Mouse (Mus musculus): Measurements from ENCODE around the gene Ccdc180.

The Ccdc180 gene

DNA sequence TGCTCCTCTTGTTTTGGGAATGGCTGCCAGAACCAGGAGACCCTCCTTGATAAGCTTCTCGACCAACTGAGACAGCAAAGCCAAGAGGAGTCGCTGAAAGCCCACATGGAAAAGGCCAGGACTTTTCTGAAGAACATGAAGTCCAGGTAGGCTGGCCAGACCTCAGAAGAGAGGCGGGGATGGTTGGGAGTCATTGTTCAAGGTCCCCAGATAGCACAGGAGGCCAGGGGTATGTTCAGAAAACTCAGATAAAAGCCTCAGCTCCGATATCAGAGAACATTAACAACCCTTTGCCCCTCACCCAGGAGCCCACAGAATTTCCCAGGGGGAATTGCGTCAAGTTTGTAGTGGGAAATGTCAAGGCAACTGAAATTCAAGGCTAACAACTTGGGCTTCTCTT lies 21.2 kb downstream of the Ccdc180 start:
- no peak for DNase-seq (ENCODE audit: low spot score in 2 of 2)

DNA sequence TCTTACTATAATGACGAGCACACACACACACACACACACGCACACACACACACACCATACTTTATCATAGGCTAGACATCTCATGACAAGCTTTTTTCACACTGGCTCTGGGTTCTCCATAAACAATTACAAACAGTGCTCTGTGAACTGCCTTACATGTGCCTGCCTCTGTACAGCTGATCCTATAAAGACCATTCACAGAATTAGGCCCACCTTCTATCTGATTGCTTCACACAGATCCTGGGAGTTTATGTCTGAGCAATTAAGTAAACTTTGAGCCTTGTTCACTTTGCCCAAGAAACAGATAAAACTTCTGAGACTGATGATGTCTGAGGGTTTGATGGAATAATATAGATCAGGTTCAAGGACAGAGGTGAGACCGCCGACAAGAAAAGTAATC lies 21.8 kb downstream of the Ccdc180 start:
- no peak for DNase-seq (ENCODE audit: low spot score in 2 of 2)

DNA sequence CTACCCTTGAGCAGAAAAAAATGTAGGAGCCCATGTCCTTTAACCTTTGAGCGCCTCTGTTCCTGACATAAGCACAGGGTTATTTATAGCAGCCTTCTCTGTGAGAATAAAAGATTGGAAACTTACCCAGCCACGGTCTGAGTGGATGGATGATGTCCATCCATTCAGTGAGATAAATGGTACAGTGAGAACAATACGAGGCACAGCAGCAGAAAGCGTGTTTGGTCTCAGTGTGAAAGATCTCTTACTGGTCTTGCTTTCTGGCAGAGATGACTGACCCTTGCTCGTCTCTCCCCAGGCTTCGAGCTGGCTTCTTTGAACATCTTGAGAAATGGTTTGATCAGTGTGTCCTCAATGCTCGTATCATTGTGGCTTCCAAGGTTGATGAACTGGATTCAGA lies 27.0 kb downstream of the Ccdc180 start:
- DNase-seq (ENCODE audit: low spot score in 2 of 2): no peak

DNA sequence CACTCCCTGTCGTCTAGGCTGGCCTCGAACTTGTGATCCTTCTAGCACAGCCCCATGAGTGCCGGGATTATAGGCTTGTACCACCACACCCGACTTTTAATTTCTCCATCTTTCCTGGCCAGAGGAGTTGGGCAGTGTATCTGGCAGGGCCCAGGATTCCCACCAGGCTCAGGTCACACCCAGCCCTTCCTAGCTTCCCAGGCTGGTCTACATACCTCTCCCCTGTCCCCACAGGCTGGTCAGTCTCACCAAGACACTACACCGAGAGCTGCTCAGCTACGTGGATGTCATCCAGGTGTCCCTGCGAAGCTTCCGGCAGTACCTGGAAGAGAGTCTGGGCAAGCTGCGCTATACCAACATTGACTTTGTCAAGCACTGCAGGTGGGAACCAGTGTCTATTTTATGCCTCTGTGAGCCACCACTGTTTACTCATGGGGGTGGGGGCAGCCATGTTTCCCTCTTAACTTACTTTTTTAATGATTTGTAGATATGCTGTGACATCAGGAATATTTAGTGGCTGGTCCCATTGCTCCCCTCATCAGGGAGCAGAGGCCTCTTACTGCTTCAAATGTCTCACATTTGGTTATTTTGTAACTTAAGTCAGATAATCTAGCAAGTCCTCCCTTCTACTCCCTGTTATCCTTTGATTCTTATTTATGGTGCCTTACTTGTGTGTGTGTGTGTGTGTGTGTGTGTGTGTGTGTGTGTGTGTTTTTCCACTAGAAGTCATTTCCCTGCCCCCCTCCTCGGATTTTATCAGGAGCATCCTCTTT lies 31.7 kb downstream of the Ccdc180 start:
- DNase-seq (ENCODE audit: low spot score in 2 of 2): no peak

DNA sequence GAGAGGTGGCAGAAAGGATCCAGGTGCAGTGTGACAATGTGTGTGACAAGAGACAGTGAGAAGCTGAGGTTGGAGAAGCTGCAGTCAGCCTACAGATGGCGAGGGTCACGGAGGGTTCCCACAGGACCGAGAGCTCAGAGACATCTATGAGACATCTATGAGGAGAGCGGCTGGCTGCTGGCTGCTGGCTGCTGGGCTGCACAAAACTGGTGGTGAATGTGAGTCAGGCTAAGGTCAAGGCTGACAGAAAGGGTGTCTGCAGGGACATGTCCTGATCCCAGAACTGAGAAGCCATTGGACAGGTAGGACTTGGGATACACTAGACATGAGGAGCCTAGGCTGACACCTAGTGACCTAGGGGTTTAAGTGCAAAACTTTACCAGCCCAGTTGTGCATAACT lies 33.9 kb downstream of the Ccdc180 start:
- no peak for DNase-seq (ENCODE audit: low spot score in 2 of 2)

DNA sequence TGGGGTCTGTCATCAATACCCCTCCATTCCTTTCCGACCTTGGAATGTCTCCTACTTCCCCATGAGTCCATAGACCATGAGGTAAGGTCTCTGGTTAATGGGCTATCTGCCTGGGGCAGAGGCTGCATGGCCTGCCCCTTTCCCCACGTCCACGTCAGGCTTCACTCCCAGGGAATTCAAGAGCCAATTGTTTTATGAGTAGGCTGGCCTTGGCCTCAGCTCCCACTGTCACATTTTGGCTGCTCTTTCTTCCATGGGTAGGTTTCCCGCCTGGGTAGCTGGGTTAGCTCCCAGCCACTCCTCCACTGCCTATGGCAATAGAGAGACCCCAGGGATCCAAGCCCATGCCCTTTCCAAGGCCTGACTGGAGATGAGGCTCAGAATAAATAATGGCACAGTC lies 38.5 kb downstream of the Ccdc180 start:
- DNase-seq (ENCODE audit: low spot score in 2 of 2): no peak

DNA sequence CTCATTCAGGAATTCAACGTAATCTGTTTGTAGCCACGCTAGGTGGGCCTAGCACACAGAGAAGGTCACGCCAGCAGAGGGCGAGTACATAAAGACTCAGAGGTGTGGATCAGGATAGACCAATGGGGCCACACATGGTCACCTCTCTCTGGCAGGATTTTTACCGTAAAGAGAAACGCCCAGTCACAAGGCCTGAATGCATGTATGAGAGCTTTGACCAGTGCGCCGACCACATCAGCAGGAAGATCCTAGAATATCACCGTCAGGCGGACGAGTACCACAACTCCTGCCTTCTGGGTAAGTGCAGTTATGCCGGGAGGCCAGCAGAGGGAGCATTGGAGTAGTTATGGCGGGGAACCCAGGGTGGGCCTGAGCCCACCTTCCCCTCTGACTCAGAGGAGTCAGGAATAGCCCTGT lies 51.5 kb downstream of the Ccdc180 start:
- peak in 1 of 2 experiments; percentile 7 for DNase-seq (ENCODE audit: low spot score in 2 of 2)

DNA sequence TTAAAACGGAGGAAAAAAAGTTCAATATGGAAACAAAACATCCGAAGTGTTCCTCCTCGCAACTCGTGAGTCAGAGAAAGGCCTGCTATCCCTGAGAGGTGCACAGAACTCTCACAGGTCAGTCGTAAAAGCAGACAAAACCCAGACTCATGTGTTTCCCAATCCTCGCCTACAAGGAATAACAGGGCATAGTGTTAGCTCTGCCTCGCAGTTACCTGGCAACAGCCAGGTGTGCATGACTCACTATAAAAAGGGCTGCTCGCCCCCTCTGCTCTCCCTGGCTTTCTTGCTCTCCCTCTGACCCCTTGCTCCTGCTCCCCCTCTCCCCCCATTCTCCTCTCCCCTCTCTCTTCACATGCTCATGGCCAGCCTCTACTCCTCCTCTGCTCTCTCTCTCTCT lies 57.6 kb downstream of the Ccdc180 start:
- no peak for DNase-seq (ENCODE audit: low spot score in 2 of 2)

DNA sequence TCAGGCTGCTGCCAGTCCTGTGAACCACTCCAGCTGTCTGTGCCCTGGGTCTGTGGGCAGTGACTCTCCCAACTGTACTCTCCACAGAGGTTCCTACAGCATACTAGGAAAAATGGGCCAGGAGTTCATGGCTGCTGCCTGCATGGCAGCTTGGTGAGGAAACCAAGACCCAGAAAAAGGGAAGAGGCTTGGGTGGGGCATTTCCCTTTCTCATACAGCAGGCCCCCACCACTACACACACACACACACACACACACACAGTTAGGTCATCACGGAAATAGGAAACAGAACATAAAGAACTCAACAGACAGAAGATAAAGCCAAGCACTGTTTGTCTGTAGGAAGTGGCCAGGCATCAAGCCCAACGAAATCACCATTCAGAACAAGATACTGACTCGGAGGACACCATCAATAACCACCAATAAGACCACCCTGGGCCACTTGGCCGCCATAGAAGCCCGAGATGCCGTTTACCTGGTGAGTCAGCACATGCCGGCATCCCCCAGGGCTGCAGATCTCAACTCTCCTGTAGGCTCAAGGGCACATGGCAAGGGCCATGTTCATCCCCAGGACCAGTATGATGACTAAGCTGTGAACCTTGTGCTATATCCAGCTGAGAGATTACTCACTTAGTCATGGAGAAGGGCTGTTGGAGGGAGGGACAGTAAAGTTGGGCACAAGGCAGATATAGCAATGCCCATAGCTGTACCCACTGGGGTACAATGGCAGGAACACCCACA lies 59.2 kb downstream of the Ccdc180 start:
- DNase-seq (ENCODE audit: low spot score in 2 of 2): no peak

DNA sequence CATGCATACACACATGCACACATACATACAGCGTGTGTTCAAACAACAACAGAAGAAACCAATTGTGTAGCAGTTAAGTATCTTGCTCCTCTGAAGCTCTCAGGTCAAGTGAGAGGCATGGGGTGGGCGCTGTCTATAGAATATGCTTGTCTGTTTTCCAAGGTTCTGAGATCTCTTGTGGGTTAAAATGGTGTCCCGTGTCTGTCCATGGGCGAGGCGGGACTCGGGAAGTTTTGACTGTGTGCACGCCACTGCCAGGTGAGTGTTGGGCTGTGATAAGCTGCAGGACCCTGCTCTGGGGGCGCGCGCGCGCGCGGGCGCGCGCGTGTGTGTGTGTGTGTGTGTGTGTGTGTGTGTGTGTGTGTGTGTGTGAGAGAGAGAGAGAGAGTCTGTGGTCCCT lies 61.7 kb downstream of the Ccdc180 start:
- no peak for DNase-seq (ENCODE audit: low spot score in 2 of 2)

DNA sequence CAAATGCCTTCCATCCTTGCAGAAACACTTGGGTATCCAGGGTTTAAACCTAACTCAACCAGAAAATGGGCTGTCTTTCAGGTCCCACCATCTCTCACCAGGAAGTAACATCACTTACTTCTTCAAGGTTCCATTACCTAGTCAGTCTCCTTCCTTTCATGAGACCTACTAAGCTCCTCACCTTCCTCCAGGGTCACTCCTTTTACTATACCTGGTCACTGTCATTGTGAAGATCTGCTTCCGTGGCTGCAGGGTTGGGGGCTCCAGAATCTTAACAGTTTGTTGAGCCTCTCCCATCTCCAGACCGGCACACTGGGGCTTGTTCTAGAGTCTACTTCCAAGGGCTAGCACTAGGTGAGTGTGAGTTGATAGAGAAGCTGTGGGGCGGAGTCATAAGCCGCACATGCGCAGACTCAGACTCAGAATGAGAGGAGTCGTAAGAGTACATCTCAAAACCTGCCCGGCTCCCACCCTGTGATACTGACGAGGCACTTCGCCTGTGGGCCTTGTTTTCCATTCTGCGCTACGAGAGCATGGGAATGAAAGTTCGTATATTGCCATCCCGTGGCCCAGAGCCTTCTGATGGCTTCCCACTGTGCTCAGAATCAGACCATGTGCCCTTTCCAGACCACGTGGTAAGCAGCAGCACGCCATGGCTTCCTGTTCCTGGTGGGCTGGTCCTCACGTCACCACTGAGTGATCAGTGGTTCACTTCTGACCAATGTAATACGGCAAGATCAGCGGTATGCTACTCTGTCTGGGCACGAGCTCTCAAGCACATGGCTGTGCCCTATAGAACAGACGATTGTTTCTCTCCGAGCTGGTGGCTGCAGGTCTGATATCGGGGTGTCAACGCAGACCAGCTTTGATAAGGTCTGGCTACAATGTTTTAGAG lies 63.2 kb downstream of the Ccdc180 start:
- no peak for DNase-seq (ENCODE audit: low spot score in 2 of 2)

DNA sequence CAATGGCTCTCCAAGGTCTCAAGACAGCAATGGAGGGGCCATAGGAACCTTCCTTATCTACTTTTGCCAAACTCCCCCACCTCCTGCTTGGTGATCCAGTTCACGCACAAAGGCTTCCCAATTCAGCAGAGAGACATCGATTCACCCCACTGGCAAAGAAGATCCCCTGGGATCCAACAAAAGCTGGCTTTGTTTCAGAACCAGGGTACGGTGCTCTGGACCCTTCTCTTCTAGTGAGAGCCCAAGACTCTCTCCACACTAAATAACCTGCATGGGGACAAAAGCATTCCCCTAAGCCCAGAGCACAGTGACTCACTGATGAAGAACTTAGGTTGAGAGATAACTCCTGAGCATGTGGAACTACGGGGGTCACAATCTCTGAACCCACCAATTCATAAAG lies 65.1 kb downstream of the Ccdc180 start:
- DNase-seq (ENCODE audit: low spot score in 2 of 2): no peak

DNA sequence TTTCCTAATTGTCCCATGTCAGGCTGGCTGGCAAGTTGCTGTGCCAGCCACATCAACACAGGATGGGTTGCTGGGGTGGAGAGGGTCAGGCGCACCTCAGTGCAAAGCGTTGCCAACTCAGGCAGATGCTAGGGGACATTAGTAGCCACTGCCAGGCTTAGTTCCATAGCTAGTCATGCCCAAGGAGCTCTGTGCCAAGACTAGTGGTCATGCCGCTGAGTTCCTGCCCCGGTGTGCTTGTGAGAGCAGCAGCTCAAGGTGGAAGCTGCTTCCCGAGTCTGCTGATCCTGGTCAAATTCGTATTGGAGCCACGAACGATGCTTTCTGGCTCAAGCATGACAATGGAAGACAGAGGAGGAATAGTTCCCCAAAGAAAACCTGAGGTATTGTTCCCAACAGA lies 66.0 kb downstream of the Ccdc180 start:
- no peak for DNase-seq (ENCODE audit: low spot score in 2 of 2)

DNA sequence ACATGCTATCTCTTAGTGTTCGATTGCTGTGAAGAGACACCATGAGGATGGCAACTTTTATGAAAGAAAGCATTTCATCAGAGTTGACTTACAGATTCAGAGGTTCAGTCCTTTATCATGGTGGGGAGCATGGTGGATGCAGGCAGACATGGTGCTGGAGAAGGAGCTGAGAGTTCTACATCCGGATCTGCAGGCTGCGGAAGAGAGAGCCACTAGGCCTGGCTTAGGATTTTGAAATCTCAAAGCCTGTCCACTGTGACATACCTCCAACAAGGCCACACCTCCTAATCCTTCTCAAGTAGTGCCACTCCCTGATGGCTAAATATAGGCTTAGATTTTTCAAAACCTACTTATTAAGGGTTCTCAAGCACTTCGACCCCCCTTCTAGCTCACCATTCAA lies 66.6 kb downstream of the Ccdc180 start:
- no peak for DNase-seq (ENCODE audit: low spot score in 2 of 2)

DNA sequence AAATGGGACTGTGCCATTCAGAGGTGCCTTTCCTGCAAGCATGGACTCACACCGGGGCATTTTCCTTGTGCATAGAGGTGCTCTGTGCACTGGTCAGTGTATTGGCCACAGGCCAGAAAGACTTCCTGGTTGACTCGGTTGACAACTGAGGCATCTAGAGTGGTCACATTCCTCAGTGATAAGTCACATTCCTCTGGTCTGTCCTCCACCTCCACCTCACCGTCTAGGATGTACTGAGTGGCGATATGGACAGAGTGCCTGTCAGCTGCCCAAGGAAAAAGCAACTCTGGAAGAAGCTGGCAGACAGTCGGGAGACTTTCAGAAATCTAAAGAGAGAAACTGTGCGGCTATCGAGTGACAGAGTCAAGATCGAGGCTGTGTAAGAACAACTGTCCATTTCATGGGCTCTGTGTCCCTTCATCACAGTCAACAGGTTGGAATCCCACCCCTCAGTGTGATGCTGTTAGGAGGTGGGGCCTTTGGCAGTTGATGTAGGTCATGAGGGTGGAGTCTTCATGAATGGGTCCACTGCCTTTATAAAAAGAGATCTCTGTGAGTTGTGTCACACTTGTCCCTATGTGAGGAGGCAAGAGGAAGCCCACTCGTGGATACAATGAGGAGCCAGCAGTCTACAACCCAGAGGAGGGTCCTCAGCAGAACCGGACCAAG lies 74.8 kb downstream of the Ccdc180 start, which contains the start of gene Tdrd7:
Gene Tdrd7 (plus strand): TSS at position 564 of the 669 bp plus-strand sequence.
- DNase-seq (ENCODE audit: low spot score in 2 of 2): no peak

DNA sequence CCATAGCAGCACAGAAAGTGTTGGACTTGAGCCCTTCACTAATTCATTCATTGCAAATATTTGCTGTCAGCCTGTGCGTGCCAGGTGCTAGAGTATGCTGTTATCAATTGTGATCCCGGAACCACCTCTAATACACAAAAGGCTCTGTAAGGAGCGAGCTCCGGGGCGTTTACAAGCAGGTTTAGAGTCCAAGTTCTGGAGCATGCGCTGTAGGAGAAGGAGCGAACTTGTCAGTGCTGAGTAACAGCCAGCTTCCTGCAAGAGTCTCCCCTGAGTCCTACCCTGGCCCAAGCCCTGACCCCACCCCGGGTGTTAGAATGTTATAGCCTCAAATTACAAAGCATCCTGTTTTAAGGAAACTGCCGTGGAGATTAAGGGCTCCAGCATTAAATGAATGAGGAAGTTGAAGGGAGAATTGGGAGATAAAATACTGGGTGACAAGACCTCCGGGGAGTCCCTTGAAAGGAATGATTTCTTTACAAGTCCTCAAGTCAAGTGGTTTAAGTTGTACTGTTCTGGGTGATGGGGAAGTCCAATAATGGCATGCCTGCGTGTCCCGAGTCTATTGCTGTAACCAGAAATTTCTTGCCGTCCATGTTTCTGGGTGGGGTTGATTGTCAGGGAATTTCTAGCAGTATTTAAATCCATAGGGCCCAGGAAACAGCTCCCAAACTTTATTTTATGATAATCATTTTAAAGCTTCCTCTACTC lies 75.8 kb downstream of the Ccdc180 start:
- no peak for DNase-seq (ENCODE audit: low spot score in 2 of 2)

DNA sequence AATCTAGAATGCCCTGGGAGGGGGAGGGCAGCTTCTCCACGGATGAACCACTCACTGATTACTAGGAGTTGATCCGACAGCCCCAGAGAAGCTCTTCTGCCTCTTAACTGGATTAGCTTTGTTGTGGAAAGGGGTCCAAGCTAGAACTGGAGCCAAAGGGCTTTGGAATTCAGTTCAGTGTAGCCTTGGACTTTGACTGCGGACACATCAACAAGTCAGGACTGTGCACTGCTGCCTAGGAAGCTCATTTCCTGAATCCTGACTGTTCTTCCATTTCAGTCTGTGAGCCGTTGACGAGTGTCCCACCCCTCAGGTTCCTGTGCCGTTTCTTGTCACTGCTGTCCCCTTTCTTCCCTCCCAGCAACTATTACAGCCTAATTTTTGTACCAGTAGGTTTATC lies 76.6 kb downstream of the Ccdc180 start:
- DNase-seq (ENCODE audit: low spot score in 2 of 2): no peak

DNA sequence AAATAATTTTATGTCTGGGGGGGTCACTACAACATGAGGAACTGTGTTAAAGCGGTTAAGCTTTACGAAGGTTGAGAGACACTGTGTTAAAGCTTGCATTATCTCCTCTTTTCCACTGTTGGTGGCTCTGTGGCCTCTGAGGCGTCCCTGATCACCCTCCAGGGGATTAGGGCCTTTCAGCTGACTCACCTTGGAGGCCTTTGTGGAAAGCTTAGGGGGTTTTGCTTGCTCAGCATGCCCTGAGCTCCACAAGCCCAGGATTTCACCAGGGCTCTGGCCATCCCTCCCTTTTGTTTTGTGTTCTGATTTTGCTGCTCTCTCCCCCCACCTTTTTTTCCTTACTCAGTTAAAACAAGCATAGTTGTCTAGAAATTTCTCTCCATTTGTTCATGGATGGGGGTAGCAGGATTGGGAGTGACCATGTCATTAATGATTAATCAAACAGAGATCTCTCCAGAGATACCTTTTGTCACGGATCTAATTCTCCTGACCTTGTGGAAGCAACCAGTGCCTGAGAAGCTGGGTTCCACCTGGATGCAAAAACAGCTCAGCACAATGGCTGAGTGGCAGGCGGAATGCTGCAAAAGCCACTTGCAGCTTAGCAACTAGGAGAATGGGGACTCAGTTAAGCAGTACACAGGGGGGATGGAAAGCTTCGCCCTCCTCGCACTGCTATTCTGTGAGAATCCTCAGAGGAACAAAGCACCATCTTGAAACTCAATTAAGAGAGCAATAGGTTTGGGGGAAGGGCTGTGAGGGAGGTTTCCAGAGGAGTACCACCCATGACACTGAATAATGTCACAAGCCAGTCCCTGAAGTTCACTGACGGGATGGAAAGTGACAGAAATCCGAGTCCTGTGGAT lies 77.6 kb downstream of the Ccdc180 start:
- no peak for DNase-seq (ENCODE audit: low spot score in 2 of 2)

DNA sequence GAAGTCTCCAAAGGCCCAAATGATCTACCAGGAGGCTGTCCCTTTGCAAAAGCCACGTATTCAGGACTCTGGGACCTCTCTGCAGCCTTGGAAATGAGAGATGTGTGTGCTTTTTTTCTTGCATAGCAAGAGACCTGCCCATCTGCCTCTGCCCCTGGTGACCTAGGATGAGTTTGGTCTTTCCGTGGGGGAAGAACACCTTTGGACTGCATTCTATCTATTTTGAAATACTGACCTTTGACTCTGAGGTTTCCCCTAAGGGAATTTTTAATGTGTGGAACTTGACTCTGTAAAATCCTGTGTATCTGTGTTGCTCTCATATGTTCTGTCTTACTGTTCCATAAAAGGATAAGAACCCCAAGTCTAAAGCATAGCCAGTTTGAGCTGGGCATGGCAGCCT lies 78.9 kb downstream of the Ccdc180 start:
- no peak for DNase-seq (ENCODE audit: low spot score in 2 of 2)

DNA sequence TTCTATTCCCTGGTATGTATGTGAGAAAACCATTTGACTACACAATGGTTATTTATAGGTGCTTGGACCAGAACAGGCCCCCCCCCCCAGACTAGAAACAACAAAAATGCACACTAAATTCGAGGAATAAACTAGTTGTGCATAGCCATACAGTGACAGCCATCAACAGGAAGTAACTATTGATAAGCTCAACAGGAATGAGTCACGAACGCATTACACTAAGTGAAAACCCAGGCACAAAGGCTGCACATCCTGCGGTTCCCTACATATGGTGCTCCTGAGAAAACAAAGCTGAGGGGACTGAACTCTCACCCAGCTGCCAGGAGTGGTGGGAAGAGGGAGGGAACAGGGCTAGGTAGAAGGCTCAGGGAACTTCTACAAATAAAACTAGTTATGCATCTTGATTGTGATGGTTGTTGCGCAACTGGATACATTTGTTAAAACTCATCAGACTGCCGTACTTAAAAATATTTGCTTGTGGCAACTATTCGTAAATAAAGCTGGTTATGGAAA lies 80.0 kb downstream of the Ccdc180 start:
- no peak for DNase-seq (ENCODE audit: low spot score in 2 of 2)

All from frontal cortex, postnatal 25 days (tissue).